Mouse (Mus musculus) left cerebral cortex, postnatal 4 days (tissue): Measurements from ENCODE around the gene Fat4. TPM values are rescaled to one million over a fixed set of nuclear protein-coding genes. Genes with fewer than 3 reads are reported as not detected.

Experiments
- DNase-seq: peaks from one replicate; pipeline ENCODE4 v3.0.0-alpha.2; 2022
- intact Hi-C: fragments of 180-260 bp; cut with DNase I; formaldehyde crosslinking; loops from one replicate; pipeline ENCODE4 v1.15.1; 2025
- total RNA-seq, 2 experiments: library from RNA; stranded (reverse); gene quantifications; 2 replicates each; pipeline ENCODE4 v1.2.3; 2021

Gene Fat4
- total RNA-seq, 2 experiments from 2014 or later, result 84.1 to 84.2 TPM

GRCm38 (mm10) chr3:38954196-38954595 lies 67.5 kb downstream of the Fat4 start:
- intact Hi-C loops, result no loop called here
- no peak for DNase-seq

DNA sequence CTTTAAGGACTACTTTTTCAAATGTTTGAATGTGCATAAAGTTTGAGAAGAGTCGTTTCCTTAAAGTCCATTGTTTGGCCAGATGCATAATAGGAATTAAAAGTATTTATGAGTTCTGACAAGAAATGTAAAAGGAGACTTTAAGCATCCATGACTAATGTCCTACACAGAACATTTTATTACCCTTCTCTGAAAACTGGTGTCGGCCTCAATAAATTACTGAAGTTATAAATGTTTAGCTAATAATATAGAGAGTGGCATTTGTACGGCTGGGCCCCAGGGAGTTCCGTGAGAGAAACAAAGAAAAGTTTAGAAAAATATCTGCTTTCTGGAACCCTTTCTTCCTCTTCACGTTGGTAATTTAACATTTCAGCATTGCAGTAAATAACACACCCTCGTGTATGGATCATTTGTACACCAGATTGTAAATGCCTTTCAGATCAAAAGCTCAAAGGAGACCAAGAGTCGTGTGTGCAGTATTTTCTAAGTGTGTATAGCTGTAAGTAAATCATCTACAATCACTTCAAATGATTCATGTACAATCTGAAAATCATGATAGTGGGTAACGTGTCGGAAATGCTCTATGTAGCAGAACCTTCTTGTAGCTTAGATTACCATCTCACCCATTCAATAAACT lies 69.4 kb downstream of the Fat4 start:
- intact Hi-C loops, result no loop called here
- DNase-seq, result no peak

GRCm38 (mm10) chr3:38957186-38957585 lies 70.4 kb downstream of the Fat4 start:
- intact Hi-C loops, result no loop called here
- DNase-seq, result no peak

- DNase-seq, result peak; percentile 38
- intact Hi-C loops, result no loop called here
Observed at GRCm38 (mm10) chr3:38962328-38962727, 75.6 kb downstream of the Fat4 start.

- intact Hi-C loops, result no loop called here
- no peak for DNase-seq
Observed at GRCm38 (mm10) chr3:38967480-38967879, 80.7 kb downstream of the Fat4 start.

GRCm38 (mm10) chr3:38986379-38986778 lies 99.6 kb downstream of the Fat4 start:
- intact Hi-C loops, result loop anchor here (10.0 kb wide), 1 partner anchor 92 kb away; no protein-coding TSS in a partner anchor
- no peak for DNase-seq

DNA sequence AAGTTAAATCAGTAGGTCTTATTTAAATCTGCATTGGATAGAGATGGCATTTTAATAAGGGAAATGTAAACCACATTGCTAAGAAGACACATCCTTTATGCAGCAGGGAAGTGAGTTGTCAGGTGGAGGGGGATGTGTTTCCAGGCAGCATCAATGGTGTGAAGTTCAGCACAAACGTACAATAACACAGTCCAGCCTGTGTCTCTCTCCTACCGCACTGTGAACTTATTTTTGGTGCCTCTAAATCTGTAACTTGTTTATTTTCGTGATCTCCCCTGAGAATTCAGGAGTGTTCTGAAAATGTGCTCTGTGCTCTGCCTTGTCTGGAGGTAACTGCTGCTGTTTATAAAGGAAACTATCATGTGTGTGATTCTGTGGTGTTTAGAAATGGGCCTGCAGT lies 102.4 kb downstream of the Fat4 start:
- intact Hi-C loops, result loop anchor here (10.0 kb wide), 1 partner anchor 94 kb away; no protein-coding TSS in a partner anchor
- DNase-seq, result no peak

DNA sequence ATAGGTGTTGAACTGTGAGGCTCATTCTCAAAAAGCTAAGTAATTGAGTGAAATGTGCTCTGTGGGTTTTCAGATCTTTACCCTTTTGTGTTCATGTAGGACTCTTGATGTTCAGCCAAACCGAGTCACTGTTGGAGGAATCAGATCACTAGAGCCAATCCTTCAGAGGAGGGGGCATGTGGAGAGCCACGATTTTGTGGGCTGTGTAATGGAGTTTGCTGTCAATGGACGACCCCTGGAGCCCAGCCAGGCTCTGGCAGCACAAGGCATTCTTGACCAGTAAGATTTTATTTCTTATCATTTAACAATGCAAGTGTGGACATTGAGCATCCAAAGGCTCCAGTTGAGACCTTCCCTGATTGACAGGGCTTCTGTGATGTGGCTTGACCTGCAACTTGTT lies 113.3 kb downstream of the Fat4 start:
- DNase-seq, result peak; percentile 15
- intact Hi-C loops, result no loop called here

- intact Hi-C loops, result no loop called here
- peak; percentile 17 for DNase-seq
Observed at GRCm38 (mm10) chr3:39010544-39010943, 123.8 kb downstream of the Fat4 start.

- no peak for DNase-seq
- intact Hi-C loops, result no loop called here
Observed at GRCm38 (mm10) chr3:39017633-39018032, 130.9 kb downstream of the Fat4 start.

- no peak for DNase-seq
- intact Hi-C loops, result no loop called here
Observed at GRCm38 (mm10) chr3:39036113-39036512, 149.4 kb downstream of the Fat4 start.

- intact Hi-C loops, result no loop called here
- no peak for DNase-seq
Observed at GRCm38 (mm10) chr3:39046425-39046824, 159.7 kb downstream of the Fat4 start.

DNA sequence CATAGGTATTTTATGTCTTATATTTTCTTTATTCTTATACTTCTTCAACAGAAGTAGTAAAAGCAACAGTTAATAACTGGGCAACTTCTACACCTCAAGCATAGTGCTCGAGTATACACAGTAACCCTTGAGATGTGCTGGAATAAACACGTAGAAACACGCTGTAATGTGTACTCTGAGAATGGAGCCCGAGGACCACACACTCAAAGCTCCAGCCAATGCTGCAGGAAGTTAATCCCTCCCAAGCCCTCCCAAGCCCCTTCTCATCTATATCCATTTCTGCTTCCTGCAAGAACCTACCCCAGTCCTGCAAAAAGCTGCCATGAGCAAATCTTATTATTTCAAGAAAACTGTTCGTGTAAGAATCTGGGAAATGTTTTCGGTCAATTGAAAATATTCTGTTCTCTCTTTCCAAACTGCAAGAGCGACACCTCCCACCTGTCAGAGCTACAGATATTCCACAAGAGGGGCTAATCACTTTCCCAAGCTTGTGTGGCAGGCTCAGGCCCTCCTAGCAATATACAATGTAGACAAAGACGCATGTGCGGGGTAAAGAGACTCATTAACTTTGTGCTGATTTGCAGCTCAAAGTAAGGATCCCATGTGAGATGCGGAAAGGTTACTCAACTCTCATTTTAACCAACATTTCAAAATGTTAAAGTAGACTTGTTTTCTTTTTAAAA lies 161.0 kb downstream of the Fat4 start:
- intact Hi-C loops, result no loop called here

GRCm38 (mm10) chr3:39048304-39048667 lies 161.5 kb downstream of the Fat4 start:
- DNase-seq, result no peak
- intact Hi-C loops, result no loop called here

More for the DNA sequence above, 161.0 kb downstream of the Fat4 start:
- DNase-seq, result no peak

GRCm38 (mm10) chr3:39050130-39050529 lies 163.4 kb downstream of the Fat4 start:
- DNase-seq, result peak; percentile 14
- intact Hi-C loops, result no loop called here

DNA sequence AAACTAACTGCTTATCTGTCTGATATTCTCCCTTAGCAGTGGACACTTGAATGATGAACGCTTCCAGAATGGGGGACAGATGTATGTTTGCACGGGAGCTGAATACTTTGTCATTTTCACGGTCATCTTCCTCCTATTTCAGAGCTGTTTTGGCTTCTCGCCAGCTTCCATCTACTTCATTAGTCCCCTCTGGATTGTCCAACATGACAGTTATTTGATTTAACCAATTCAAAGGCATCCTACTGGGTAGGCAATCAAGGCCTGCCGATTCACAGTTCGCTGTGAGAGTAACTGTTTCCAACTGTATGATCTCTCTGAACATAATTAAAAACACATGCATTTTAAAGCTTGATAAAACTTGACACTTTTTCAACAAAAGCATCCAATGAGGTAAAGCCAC lies 166.3 kb downstream of the Fat4 start:
- intact Hi-C loops, result no loop called here
- peak; percentile 79 for DNase-seq
